Mouse (Mus musculus): ENCODE data around the gene Trim33.
A peak's percentile ranks its signal among the peaks of the same experiment; 100 is the strongest.

Trim33 gene

DNA sequence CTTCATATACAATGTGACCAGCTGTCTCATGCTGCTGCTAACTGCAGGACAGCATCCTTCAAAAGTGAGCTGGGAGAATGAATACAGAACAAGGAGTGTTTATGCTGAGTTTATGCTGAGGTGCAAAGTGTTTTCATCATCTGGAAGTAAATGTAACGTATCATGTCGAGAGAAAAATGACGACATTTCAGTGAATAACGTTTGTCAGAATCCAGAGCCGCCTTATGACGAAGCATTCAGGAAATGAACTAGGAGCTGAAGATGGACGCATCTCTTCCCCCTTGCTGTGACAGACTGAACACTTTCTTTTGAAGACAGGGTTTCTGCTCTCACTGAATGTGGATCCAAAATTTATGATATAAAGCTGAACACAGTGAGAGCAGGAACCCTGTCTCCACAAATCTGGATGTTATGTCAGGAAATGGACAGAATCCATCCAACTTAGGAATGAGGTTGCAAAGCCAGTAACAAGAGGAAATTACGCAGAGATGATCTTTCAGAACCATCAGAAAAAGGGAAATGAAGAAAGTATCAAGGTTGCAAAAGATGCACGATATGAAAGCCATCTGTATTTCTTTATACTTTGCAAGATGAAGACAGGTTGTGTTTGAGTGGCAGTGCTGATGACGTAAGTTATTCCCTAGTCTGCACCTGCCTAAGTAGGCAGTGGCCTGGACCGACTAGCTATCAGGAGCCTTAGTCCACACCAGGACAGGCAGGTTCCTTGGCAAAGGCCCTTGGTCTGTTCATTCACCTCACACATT is 85.3 kb downstream of the Trim33 start:
- DNase-seq: no peak

DNA sequence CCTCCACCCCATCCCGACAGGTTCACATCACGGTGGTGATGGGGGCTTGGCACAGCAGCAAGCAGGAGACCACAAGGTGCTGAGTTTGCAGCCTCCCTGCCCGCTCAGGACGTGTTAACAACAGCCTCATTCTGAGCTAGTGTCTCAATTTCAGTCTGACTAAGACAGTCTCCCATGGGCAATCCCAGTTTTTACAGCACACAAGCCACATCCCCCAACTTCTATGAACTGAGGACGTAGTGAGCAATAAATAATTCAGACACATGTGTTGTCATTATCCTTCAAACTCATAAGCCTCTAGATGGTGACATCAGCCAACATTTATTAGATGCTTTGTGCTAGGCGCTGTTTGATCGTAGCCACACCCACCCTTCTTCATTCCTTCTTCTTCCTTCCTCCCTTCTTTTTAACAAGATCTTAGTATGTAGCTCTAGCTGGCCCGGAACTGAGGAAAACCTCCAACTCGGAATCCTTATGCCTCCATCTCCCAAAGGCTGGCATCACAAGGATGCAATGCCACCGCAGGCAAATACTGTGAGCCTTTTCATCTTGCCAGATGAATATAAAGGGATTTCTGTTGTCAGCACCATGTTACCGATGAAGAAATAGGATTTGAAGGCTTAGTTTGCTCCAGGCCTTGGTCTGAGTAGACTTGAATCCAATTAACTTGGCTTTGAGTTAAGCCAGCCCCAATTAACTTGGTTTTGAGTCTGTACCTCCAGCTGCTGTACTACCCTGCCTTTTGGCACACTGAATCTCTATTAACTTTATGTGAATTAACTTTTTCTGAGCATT is 88.3 kb downstream of the Trim33 start:
- no peak for DNase-seq

- no peak for DNase-seq
These were observed 89.6 kb downstream of the Trim33 start for GRCm38 (mm10) chr3:103368731-103369130.

DNA sequence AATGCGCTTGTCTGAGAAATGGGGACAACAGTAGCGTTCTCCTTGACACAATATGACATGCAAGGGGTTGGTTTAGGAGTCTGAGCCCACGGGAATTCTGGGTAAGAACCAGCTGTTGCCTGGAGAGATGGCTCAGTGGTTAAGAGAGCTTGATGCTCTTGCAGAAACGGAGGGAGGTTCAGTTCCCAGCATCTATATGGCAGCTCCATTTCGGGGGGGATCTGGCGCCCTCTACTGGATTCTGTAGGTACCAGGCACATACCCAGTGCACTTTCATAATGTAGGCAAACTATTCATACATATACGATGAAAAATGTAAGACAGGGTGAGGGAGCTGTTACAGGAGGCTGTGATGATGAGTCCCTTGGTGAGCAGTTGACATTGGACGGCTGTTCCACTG is 94.9 kb downstream of the Trim33 start:
- DNase-seq: peak; percentile 54

GRCm38 (mm10) chr3:103375181-103375855 is 96.2 kb downstream of the Trim33 start:
- DNase-seq: no peak

DNA sequence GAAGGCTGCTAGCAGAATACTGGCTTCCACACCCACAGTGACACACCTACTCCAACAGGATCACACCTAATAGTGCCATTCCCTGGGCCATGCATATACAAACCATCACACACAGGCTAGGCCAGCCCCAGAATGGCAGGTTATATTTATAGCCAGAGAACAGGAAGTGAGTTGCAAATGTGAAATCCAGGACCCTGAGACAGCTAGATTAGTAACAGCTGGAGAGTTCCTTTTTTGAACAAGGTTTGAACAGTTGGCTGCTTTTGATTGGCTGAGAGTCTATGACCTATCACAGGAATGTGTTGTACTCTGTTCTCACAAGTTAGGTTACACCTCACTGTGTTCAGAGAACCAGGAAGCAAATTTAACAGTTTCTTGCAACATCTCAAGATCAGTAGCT is 98.9 kb downstream of the Trim33 start:
- no peak for DNase-seq

GRCm38 (mm10) chr3:103379371-103379770 is 100.3 kb downstream of the Trim33 start:
- DNase-seq: no peak

DNA sequence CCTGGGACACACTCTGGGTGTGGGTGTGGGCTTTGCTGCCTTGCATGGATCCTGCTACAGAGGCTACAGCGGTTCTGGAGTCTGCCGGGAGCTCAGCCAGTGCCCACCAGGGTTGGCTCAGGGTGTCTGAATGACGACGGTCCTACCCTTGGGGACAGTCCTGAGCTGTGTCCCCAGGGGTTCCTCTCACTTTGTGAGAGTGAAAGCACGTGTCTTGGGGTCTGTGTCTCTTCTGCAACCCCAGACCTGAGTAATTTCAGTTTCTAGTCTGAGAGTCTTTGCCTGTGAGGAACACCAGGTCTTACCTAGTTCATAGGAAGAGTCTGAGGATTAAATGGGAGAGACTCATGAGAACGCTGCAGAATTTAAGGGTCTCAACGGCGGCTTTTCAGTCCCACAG is 101.7 kb downstream of the Trim33 start:
- no peak for DNase-seq

- no peak for DNase-seq
These were observed 102.3 kb downstream of the Trim33 start for GRCm38 (mm10) chr3:103381441-103381840.

DNA sequence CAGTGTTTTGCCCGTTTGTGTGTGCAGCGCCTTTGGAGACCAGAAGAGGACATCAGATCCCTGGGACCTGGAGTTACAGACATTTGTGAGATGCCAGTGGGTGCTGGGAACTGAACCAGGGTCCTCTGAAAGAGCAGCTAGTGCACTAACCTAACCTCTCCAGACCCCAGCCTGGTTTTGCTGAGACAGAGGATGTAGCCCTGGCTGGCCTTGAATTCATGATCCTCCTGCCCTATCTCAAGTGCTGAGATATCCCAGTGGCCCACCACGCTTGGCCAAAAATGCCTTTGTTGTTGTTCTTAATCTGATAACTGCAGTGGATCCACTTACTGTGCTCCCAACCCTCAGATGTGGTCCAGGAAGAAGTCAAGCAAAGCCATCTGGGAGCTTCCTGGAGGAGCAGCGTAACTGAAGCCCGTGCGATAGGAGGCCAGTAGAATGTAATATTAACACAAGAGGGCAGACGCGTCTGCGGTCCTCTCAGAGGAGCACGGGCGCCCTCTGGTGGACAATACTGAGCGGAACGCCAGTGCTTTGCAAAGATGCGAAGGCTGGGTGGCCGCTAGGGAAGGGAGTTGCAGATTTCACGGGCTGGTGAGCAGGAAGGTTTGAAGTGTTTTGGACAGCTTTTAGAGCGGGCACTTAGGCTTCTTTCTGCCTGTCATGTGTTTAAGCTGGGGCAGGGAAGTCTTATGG is 103.9 kb downstream of the Trim33 start:
- peak; percentile 89 for DNase-seq

- DNase-seq: no peak
These were observed 105.4 kb downstream of the Trim33 start for GRCm38 (mm10) chr3:103384486-103384885.

DNA sequence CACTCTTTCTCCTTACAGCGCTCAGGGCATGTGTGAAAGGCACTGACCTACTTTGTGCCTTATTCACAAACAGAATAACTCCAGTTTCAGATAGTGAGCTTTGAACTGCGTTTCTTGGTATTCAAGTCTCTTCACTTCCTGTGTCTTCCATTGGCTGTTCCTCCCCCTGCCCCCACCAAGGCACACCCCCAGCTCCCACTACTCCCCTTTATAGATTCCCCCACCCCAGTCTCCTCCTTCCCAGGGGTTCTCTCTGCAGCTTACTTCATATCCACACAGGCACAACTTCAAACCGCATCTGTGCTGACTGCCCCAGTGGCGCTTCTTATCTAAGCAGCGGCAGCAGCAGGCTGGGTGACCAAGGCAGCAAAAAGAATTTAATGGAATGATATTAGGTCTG is 105.9 kb downstream of the Trim33 start:
- DNase-seq: no peak

DNA sequence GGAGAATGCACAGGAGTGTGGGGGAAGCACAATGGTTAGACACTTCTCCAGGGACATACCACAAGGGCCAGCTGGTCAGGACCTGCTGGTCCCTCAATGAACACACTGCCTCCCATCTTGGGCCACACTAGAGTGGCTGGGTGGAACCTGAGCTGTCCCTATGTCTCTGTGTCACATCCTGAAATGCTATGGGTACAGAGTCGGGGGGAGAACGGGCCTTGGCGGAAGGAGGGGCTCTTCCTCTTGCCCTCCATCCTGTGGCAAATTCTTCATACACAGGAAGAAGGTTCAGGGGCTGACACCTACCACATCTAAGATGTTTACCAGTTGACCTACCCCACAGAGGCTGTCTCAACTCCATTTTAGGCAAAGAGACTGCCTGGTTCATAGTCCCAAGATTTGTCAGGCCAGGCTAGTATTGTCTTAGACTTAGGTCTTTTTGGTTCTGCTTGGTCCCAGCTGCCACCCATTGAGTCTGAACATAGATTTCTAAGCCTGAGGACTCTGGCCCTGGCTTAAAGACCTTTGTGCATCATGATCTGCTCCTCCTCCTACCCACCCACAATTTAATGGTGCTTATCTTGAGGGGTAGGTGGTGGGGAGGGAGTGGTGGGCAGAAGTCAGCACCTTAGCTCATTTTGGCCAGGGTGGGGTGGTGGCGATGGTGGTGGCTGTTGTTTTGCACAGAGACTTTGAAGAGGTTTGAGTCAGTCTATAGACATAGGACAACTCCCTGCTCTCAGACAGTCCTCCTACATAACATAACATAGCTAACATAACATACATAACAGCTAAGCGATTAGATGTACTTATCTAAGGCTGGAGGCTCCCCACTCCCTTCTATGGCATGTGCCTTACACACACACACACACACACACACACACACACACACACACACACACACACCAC is 106.5 kb downstream of the Trim33 start:
- no peak for DNase-seq

- no peak for DNase-seq
These were observed 107.4 kb downstream of the Trim33 start for GRCm38 (mm10) chr3:103386292-103387031.

DNA sequence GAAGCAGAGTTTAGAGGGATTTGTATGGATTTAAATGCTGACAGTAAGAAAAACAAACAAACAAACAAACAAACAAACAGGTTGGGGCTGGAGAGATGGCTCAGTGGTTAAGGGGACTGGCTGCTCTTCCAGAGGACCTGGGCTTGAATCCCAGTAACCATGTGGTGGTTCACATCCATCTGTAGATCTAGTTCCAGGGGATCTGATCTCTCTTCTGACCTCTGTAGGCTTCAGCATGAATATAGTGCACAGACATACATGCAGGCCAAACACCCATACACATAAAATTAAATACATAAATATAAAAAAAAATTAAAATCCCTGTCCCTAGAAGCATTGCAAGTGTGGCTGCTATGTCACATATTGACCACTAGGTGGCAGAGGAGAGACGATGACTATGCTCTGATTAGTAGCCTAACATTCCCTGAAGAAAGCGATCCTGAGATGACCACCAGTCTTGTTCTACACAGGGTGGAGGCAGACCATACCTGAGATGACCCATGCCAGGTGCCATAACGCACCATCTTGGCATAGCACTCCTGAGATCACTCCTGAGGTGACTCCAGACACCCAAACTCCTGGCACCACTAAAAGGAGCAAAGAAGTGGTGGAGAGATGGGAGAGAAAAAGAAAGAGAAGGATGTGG is 113.6 kb downstream of the Trim33 start:
- DNase-seq: peak; percentile 26

DNA sequence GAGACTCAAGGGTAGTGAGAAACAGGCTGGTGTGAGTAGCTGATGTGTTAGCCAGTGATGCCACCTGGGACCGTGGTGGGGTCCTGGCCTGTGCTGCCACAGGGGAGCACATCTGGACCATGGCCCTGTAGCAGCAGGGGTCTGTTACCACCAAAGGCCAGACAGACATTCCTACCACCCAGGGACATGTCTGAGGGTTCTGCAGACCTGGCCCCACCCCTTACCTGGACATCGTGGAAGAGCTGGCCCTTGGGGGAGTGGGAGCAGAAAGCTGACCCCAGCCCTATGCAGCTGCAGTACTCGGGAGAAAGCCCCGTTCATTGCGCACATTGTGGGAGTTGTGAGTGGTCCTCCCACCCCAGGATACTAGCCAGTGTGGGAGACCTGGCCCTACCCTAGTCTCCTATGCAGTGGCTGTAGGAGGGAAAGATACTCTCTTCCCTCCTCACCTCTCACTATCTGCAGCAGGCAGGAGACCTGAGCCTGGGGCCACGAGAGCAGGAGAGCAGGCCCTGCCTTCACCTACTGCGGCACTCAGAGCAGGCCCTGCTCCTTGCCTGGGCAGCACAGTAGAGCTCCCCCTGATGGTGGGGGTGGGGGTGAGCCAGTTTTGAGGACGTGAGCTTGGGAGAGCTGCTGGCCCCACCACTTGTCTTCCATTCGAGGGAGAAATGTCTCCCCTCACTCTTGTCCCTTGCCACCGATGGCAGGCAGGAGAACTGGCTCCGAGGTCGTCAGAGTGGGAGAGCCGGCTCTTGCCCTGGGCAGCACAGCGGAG is 114.4 kb downstream of the Trim33 start:
- DNase-seq: no peak

DNA sequence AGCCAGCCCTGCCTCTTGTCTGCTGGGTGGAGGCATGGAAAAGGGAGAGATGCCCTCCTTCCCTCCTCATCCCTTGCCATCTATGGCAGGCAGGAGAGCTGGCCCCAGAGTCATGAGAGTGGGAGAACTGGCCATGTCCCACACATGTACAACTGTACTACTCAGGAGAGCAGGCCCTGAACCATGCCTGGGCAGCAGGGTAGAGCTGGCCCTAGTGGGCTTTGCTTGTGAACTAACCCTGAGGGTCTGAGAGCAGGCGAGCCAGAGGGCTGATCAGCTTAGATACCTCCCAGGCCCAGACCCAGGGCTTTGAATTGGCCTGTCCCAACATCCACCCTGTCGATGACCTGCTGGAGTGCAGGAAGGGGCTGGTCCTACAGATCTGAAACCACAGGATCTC is 115.0 kb downstream of the Trim33 start:
- DNase-seq: no peak

GRCm38 (mm10) chr3:103397523-103397922 is 118.4 kb downstream of the Trim33 start:
- DNase-seq: no peak

- DNase-seq: no peak
These were observed 121.7 kb downstream of the Trim33 start for GRCm38 (mm10) chr3:103400807-103401206.
